Mouse (Mus musculus): ENCODE results near the gene Stk17b. TPM values are rescaled to one million over a fixed set of nuclear protein-coding genes. Genes with fewer than 3 reads are reported as not detected.
"Not testable (repeated sequence)": the region's sequence is repeated elsewhere in the genome, so short reads cannot be mapped to it uniquely, and the experiment has no call there.

Stk17b gene
- polyA plus RNA-seq, 3 experiments from 2014 or later = 464 to 513 (median 490) TPM

GRCm38 (mm10) chr1:53726883-53727282, 58.1 kb downstream of the Stk17b start:
- no peak for ATAC-seq

- ATAC-seq = no peak
Measured at GRCm38 (mm10) chr1:53721353-53721752, 63.7 kb downstream of the Stk17b start.

- ATAC-seq = no peak
Measured at GRCm38 (mm10) chr1:53720601-53721351, 64.2 kb downstream of the Stk17b start.

- no peak for ATAC-seq
Measured at GRCm38 (mm10) chr1:53715966-53716515, 69.0 kb downstream of the Stk17b start.

- peak; percentile 68 for ATAC-seq
Measured at GRCm38 (mm10) chr1:53715446-53715845, 69.6 kb downstream of the Stk17b start.

GRCm38 (mm10) chr1:53713383-53713782, 71.6 kb downstream of the Stk17b start:
- not testable (repeated sequence) for ATAC-seq

- no peak for ATAC-seq
Measured at GRCm38 (mm10) chr1:53711069-53711468, 74.0 kb downstream of the Stk17b start.

GRCm38 (mm10) chr1:53709602-53710001, 75.4 kb downstream of the Stk17b start:
- ATAC-seq = not testable (repeated sequence)

- peak; percentile 92 for ATAC-seq
Measured at GRCm38 (mm10) chr1:53706431-53707361, 78.3 kb downstream of the Stk17b start, which contains the start of gene Dnah7a. TSS of gene Dnah7a (minus strand) at chr1:53706784.

Other genes with a start within 250 kb of the Stk17b start
- gene Dnah7a, start 78.4 kb downstream of the Stk17b start, polyA plus RNA-seq (2017; shearing (Covaris generic)) = 1 to 10 TPM; 1.2 to 3.1 (median 3.0) TPM